Mouse (Mus musculus): ENCODE measurements around the gene Catsperg1. TPM values are rescaled to one million over a fixed set of nuclear protein-coding genes. Genes with fewer than 3 reads are reported as not detected.

Catsperg1 gene
- total and polyA plus RNA-seq, 3 experiments: 0.68 to 2.0 (median 0.93) TPM

GRCm38 (mm10) chr7:29146625-29147367, 67.0 kb downstream of the Catsperg1 start:
- TF ChIP-seq PAX5 (IDR thresholded peaks at IDR 0.05; ENCODE audit: low read length): no peak
- no peak for TF ChIP-seq SIN3A (IDR thresholded peaks at IDR 0.05; ENCODE audit: low read length)
- no peak for TF ChIP-seq HCFC1 (IDR thresholded peaks at IDR 0.05; ENCODE audit: low read depth, low read length)
- no peak for TF ChIP-seq ZNF384 (IDR thresholded peaks at IDR 0.05; ENCODE audit: low read depth, low read length)
- Histone ChIP-seq H3K27me3 (replicated peaks) (no peaks in the 10 kb centered on the region), H3K9me3 (replicated peaks; ENCODE audit: low read length) (no peaks in the 10 kb centered on the region), H3K27ac (ENCODE audit: insufficient read depth, low read depth) (no peak overlapping the region), H3K4me3 (replicated peaks in 1 of 3; ENCODE audit: low read depth in 2 of 3, low read length in 2 of 3, poor library complexity in 1 of 3) (no peak overlapping the region), H3K79me2 (replicated peaks; ENCODE audit: control insufficient read depth, extremely low read depth, insufficient read depth, poor library complexity, severe bottlenecking) (no peaks in the 10 kb centered on the region), H3K4me2 (ENCODE audit: insufficient read depth, low read depth, poor library complexity, severe bottlenecking) (no peak overlapping the region), H3K9ac (ENCODE audit: insufficient read depth, low read depth) (no peak overlapping the region), H3K36me3 (replicated peaks in 1 of 2; ENCODE audit: control insufficient read depth in 1 of 2, insufficient read depth in 1 of 2, low read length in 1 of 2) (peaks cover 0 to 10% of the 10 kb centered on the region in 2 experiments), H3K4me1 (ENCODE audit: control insufficient read depth in 1 of 2, insufficient read depth in 2 of 2) (peaks cover 7 to 31% of the 10 kb centered on the region in 2 experiments)
- no peak for DNase-seq (ENCODE audit: extremely low read depth)
- dilution Hi-C loops (cut with MboI; ENCODE audit: extremely low pct_ligation_motif_present, extremely low pct_unique_long_range_greater_than_20kb, low sequenced_read_pairs) (no loop called here), in situ Hi-C loops (cut with MboI; ENCODE audit: low pct_ligation_motif_present, low pct_unique_long_range_greater_than_20kb, low sequenced_read_pairs) (no loop called here)

- DNase-seq (ENCODE audit: extremely low read depth): no peak
- in situ Hi-C loops (cut with MboI; ENCODE audit: low pct_ligation_motif_present, low pct_unique_long_range_greater_than_20kb, low sequenced_read_pairs) (no loop called here), dilution Hi-C loops (cut with MboI; ENCODE audit: extremely low pct_ligation_motif_present, extremely low pct_unique_long_range_greater_than_20kb, low sequenced_read_pairs) (no loop called here)
- Histone ChIP-seq H3K36me3 (replicated peaks in 1 of 2; ENCODE audit: control insufficient read depth in 1 of 2, insufficient read depth in 1 of 2, low read length in 1 of 2) (peaks cover 0 to 7% of the 10 kb centered on the region in 2 experiments), H3K27ac (ENCODE audit: insufficient read depth, low read depth) (no peak overlapping the region), H3K9ac (ENCODE audit: insufficient read depth, low read depth) (no peak overlapping the region), H3K4me2 (ENCODE audit: insufficient read depth, low read depth, poor library complexity, severe bottlenecking) (no peak overlapping the region), H3K4me3 (replicated peaks in 1 of 3; ENCODE audit: low read depth in 2 of 3, low read length in 2 of 3, poor library complexity in 1 of 3) (no peak overlapping the region), H3K9me3 (replicated peaks; ENCODE audit: low read length) (no peaks in the 10 kb centered on the region), H3K27me3 (replicated peaks) (no peaks in the 10 kb centered on the region), H3K4me1 (ENCODE audit: control insufficient read depth in 1 of 2, insufficient read depth in 2 of 2) (peaks cover 12 to 37% of the 10 kb centered on the region in 2 experiments), H3K79me2 (replicated peaks; ENCODE audit: control insufficient read depth, extremely low read depth, insufficient read depth, poor library complexity, severe bottlenecking) (no peaks in the 10 kb centered on the region)
- TF ChIP-seq CTCF (conservative IDR thresholded peaks at IDR 0.05 in 1 of 2, IDR thresholded peaks at IDR 0.05 in 1 of 2; ENCODE audit: low read depth in 2 of 2, low read length in 2 of 2) (no peak), ZMIZ1 (IDR thresholded peaks at IDR 0.05; ENCODE audit: low read depth, low read length) (no peak), UBTF (IDR thresholded peaks at IDR 0.05; ENCODE audit: low read depth, low read length) (no peak), USF2 (conservative IDR thresholded peaks at IDR 0.05; ENCODE audit: low read depth, low read length) (no peak)
Measured at GRCm38 (mm10) chr7:29144006-29144405, 69.8 kb downstream of the Catsperg1 start.

- DNase-seq (ENCODE audit: extremely low read depth): peak; percentile 81
- dilution Hi-C loops (cut with MboI; ENCODE audit: extremely low pct_ligation_motif_present, extremely low pct_unique_long_range_greater_than_20kb, low sequenced_read_pairs): no loop called here
- Histone ChIP-seq H3K27ac (ENCODE audit: insufficient read depth, low read depth) (no peak overlapping the region), H3K9ac (ENCODE audit: insufficient read depth, low read depth) (no peak overlapping the region), H3K4me3 (replicated peaks in 1 of 3; ENCODE audit: low read depth in 2 of 3, low read length in 2 of 3, poor library complexity in 1 of 3) (no peak overlapping the region), H3K9me3 (replicated peaks; ENCODE audit: low read length) (no peaks in the 10 kb centered on the region), H3K36me3 (replicated peaks in 1 of 2; ENCODE audit: control insufficient read depth in 1 of 2, insufficient read depth in 1 of 2, low read length in 1 of 2) (peaks cover 0 to 8% of the 10 kb centered on the region in 2 experiments), H3K79me2 (replicated peaks; ENCODE audit: control insufficient read depth, extremely low read depth, insufficient read depth, poor library complexity, severe bottlenecking) (no peaks in the 10 kb centered on the region), H3K27me3 (replicated peaks) (peaks cover 2% of the 10 kb centered on the region), H3K4me1 (ENCODE audit: control insufficient read depth in 1 of 2, insufficient read depth in 2 of 2) (peaks cover 12 to 40% of the 10 kb centered on the region in 2 experiments), H3K4me2 (ENCODE audit: insufficient read depth, low read depth, poor library complexity, severe bottlenecking) (no peak overlapping the region)
- TF ChIP-seq ZKSCAN1 (IDR thresholded peaks at IDR 0.05; ENCODE audit: borderline replicate concordance, low read depth, low read length) (no peak), NELFE (IDR thresholded peaks at IDR 0.05; ENCODE audit: low read depth, low read length) (no peak), EP300 (IDR thresholded peaks at IDR 0.05; ENCODE audit: low read length) (peak; percentile 40; the same call in 1 of the 2 replicates), CTCF (conservative IDR thresholded peaks at IDR 0.05 in 1 of 2, IDR thresholded peaks at IDR 0.05 in 1 of 2; ENCODE audit: low read depth in 2 of 2, low read length in 2 of 2) (no peak), E2F4 (IDR thresholded peaks at IDR 0.05; ENCODE audit: insufficient replicate concordance, low read depth, low read length) (no peak), ELF1 (IDR thresholded peaks at IDR 0.05; ENCODE audit: low read depth, low read length) (peak; percentile 47; the same call in 1 of the 2 replicates), TCF12 (IDR thresholded peaks at IDR 0.05; ENCODE audit: low read depth, low read length) (peak; percentile 43; the same call in 1 of the 2 replicates), GABPA (IDR thresholded peaks at IDR 0.05; ENCODE audit: insufficient replicate concordance, low read depth, low read length) (no peak), RCOR1 (conservative IDR thresholded peaks at IDR 0.05; ENCODE audit: low read depth, low read length) (no peak), BHLHE40 (IDR thresholded peaks at IDR 0.05; ENCODE audit: low read depth, low read length) (peak; percentile 66), IRF4 (IDR thresholded peaks at IDR 0.05; ENCODE audit: low read depth, low read length) (peak; percentile 64; the same call in 1 of the 2 replicates), NRF1 (IDR thresholded peaks at IDR 0.05; ENCODE audit: low read depth, low read length) (no peak), ETS1 (conservative IDR thresholded peaks at IDR 0.05; ENCODE audit: low read depth, low read length) (peak; percentile 57), JUND (conservative IDR thresholded peaks at IDR 0.05; ENCODE audit: low read depth, low read length) (no peak), MEF2A (IDR thresholded peaks at IDR 0.05; ENCODE audit: borderline replicate concordance, low read depth, low read length) (no peak), KAT2A (IDR thresholded peaks at IDR 0.05; ENCODE audit: insufficient replicate concordance, low read length) (no peak)
- in situ Hi-C loops (cut with MboI; ENCODE audit: low pct_ligation_motif_present, low pct_unique_long_range_greater_than_20kb, low sequenced_read_pairs): no loop called here
Measured at GRCm38 (mm10) chr7:29141416-29141815, 72.4 kb downstream of the Catsperg1 start.

Data from CH12.LX (cell line).